Mouse (Mus musculus) forebrain, embryonic 13.5 days (tissue): ENCODE data around the gene Gpr108. TPM values are rescaled to one million over a fixed set of nuclear protein-coding genes. Genes with fewer than 3 reads are reported as not detected.

Source experiments
- ATAC-seq: fragments of 200-750 bp; cut with Nextera tagmentation; 2 replicates; pipeline ENCODE4 v1.8.0; 2017
- H3K27ac ChIP-seq: fragments of 300-500 bp; sonication (generic); 2 replicates; pipeline ENCODE4 v1.5.1; 2015; ENCODE audit warnings: inconsistent platforms, mild to moderate bottlenecking, moderate library complexity
- H3K27me3 ChIP-seq: fragments of 300-500 bp; sonication (generic); 2 replicates; pipeline ENCODE4 v1.6.1; 2015; ENCODE audit warnings: mild to moderate bottlenecking, inconsistent platforms
- H3K36me3 ChIP-seq: fragments of 300-500 bp; sonication (generic); 2 replicates; pipeline ENCODE4 v1.6.1; 2015; ENCODE audit warnings: mild to moderate bottlenecking, inconsistent platforms; ENCODE audit not compliant: poor library complexity, severe bottlenecking
- H3K4me1 ChIP-seq: fragments of 300-500 bp; sonication (generic); 2 replicates; pipeline ENCODE4 v1.6.1; 2015; ENCODE audit warnings: inconsistent platforms
- H3K4me2 ChIP-seq: fragments of 300-500 bp; sonication (generic); 2 replicates; pipeline ENCODE4 v1.6.1; 2015; ENCODE audit warnings: inconsistent platforms, mild to moderate bottlenecking, moderate library complexity
- H3K4me3 ChIP-seq: fragments of 300-500 bp; sonication (generic); 2 replicates; pipeline ENCODE4 v1.5.1; 2015; ENCODE audit warnings: mild to moderate bottlenecking, inconsistent platforms
- H3K9ac ChIP-seq: fragments of 300-500 bp; sonication (generic); 2 replicates; pipeline ENCODE4 v1.6.1; 2015; ENCODE audit warnings: mild to moderate bottlenecking, inconsistent platforms
- H3K9me3 ChIP-seq: fragments of 300-500 bp; sonication (generic); replicated peaks from 2 replicates; pipeline ENCODE4 v1.6.1; 2016; ENCODE audit warnings: inconsistent platforms
- WGBS: fragments of 180-500 bp; shearing (Covaris S2); methylation state at CpG from one replicate; pipeline ENCODE4 v1.1.7; 2015; 5-methylcytosine and 5-hydroxymethylcytosine counted together
- polyA plus RNA-seq: library from polyadenylated mRNA; unstranded; fragments of >200 nt; fragmentation: Nextera tagmentation; extraction: Ambion mirVana; gene quantifications from 2 replicates; pipeline ENCODE4 v1.2.1, GENCODE M21; 2015

Gene Gpr108
- polyA plus RNA-seq: 17.8 and 20.7 TPM in 2 replicates

DNA sequence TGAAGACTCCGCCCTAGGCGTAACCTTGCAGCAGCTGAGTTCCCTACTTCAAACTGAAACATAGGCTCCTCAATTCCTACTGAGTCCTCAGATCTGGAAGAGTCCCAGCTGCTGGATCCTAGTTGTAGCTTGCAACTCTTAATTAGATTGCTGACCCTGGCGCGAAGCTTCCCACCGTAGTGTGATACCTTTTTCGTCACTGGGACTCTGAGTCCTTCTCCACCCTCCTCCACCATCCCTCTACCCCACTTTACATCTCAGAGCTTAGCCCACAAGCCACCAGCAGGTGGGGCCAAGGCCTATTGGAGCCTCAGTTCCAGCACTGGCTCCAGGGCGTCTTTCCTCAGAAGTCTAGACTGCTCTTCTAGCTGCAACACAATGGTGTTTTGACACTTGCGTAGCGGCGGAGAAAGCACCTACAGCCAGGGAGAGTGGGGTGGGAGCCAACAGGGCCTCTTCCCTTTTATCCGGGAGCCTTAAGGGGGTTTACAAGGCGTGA lies at the start of gene Gpr108:
Gpr108 (minus strand) TSS at position 246 of the 499 bp plus-strand sequence.
- WGBS: under 1% methylated on average over 12 of the region's 12 CpGs
- Histone ChIP-seq H3K27ac (peak within 1 kb of the TSS; percentile 92), H3K4me3 (peak within 1 kb of the TSS; percentile 50), H3K4me1 (peaks cover 39% of the 10 kb centered on the region), H3K4me2 (peak within 1 kb of the TSS; percentile 84), H3K36me3 (peaks cover 15% of the 10 kb centered on the region), H3K9ac (peak within 1 kb of the TSS; percentile 73), H3K9me3 (no peaks in the 10 kb centered on the region), H3K27me3 (no peaks in the 10 kb centered on the region)
- ATAC-seq: peak; percentile 50

- Histone ChIP-seq H3K36me3 (no peaks in the 10 kb centered on the region), H3K4me2 (no peak overlapping the region), H3K4me3 (no peak overlapping the region), H3K27me3 (no peaks in the 10 kb centered on the region), H3K9me3 (no peaks in the 10 kb centered on the region), H3K27ac (no peak overlapping the region), H3K4me1 (no peaks in the 10 kb centered on the region), H3K9ac (no peak overlapping the region)
- 88% methylated on average over 12 of the region's 12 CpGs for WGBS
- no peak for ATAC-seq
Observed at GRCm38 (mm10) chr17:57297040-57297439, 48.8 kb upstream of the Gpr108 start.

DNA sequence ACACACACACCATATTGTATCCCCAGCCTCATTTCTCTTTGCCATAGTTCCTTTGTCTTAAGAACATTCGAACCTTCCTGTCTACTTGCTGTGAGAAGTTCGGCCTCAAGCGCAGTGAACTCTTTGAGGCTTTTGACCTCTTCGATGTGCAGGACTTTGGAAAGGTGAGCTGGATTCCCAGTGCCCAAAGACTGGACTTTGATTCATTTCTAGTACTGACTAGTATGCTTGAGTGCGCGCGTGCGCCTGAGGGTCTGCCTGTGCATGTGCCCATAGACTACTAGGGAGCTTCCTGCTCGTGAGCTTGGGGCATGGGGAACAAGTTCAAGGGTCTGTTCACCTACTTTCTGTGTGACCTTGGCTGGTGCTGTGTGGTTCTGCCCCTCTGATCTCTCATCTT lies 47.7 kb upstream of the Gpr108 start:
- WGBS: 93% methylated on average over 9 of the region's 9 CpGs
- no peak overlapping the region for H3K9ac ChIP-seq
- H3K27me3 ChIP-seq: no peaks in the 10 kb centered on the region
- H3K9me3 ChIP-seq: 0 out of 2 replicates have a peak, but pooled peaks cover 4% of the 10 kb centered on the region
- no peak overlapping the region for H3K4me3 ChIP-seq
- no peak overlapping the region for H3K4me2 ChIP-seq
- no peaks in the 10 kb centered on the region for H3K36me3 ChIP-seq
- no peak overlapping the region for H3K27ac ChIP-seq
- no peaks in the 10 kb centered on the region for H3K4me1 ChIP-seq
- ATAC-seq: no peak

- 92% methylated on average over 9 of the region's 9 CpGs for WGBS
- Histone ChIP-seq H3K27me3 (no peaks in the 10 kb centered on the region), H3K36me3 (no peaks in the 10 kb centered on the region), H3K4me2 (no peak overlapping the region), H3K27ac (no peak overlapping the region), H3K4me1 (no peaks in the 10 kb centered on the region), H3K4me3 (no peak overlapping the region), H3K9me3 (0 out of 2 replicates have a peak, but pooled peaks cover 4% of the 10 kb centered on the region), H3K9ac (no peak overlapping the region)
- ATAC-seq: no peak
Observed at GRCm38 (mm10) chr17:57292968-57293367, 44.7 kb upstream of the Gpr108 start.

GRCm38 (mm10) chr17:57292302-57292701 lies 44.1 kb upstream of the Gpr108 start:
- Histone ChIP-seq H3K27me3 (no peaks in the 10 kb centered on the region), H3K36me3 (no peaks in the 10 kb centered on the region), H3K9me3 (0 out of 2 replicates have a peak, but pooled peaks cover 4% of the 10 kb centered on the region), H3K9ac (no peak overlapping the region), H3K4me3 (no peak overlapping the region), H3K27ac (no peak overlapping the region), H3K4me2 (no peak overlapping the region), H3K4me1 (no peaks in the 10 kb centered on the region)
- 92% methylated on average over 2 of the region's 2 CpGs for WGBS
- no peak for ATAC-seq

DNA sequence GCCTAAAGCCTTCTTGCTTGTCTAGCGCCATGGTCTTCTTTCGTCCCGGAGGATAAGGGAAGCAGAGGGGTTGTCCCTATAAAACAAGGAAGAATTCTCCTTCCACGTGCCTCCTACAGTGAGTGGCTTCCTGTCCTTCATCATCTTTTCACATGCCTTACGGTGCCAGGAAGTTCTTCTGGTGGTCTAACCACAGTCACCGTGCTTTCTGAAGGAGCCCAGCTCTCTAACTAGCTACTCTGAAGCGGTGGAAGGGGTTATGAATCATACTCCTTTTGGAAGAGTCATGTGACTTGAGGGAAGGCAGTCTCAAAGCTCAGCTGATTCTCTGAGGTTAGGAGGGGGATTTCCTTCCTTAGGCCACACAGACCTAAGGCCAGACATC lies 42.4 kb upstream of the Gpr108 start:
- Histone ChIP-seq H3K9ac (no peak overlapping the region), H3K27ac (no peak overlapping the region), H3K36me3 (no peaks in the 10 kb centered on the region), H3K4me2 (no peak overlapping the region), H3K27me3 (no peaks in the 10 kb centered on the region), H3K4me3 (no peak overlapping the region), H3K9me3 (0 out of 2 replicates have a peak, but pooled peaks cover 4% of the 10 kb centered on the region), H3K4me1 (no peaks in the 10 kb centered on the region)
- no peak for ATAC-seq
- 90% methylated on average over 7 of the region's 7 CpGs for WGBS

GRCm38 (mm10) chr17:57290001-57290670 lies 41.9 kb upstream of the Gpr108 start:
- Histone ChIP-seq H3K4me1 (no peaks in the 10 kb centered on the region), H3K4me2 (no peak overlapping the region), H3K4me3 (no peak overlapping the region), H3K27ac (no peak overlapping the region), H3K9ac (no peak overlapping the region), H3K9me3 (0 out of 2 replicates have a peak, but pooled peaks cover 4% of the 10 kb centered on the region), H3K27me3 (no peaks in the 10 kb centered on the region), H3K36me3 (no peaks in the 10 kb centered on the region)
- 91% methylated on average over 9 of the region's 9 CpGs for WGBS
- no peak for ATAC-seq

GRCm38 (mm10) chr17:57289252-57289651 lies 41.0 kb upstream of the Gpr108 start:
- Histone ChIP-seq H3K9me3 (0 out of 2 replicates have a peak, but pooled peaks cover 4% of the 10 kb centered on the region), H3K4me3 (no peak overlapping the region), H3K27me3 (no peaks in the 10 kb centered on the region), H3K27ac (no peak overlapping the region), H3K4me2 (no peak overlapping the region), H3K9ac (no peak overlapping the region), H3K36me3 (no peaks in the 10 kb centered on the region), H3K4me1 (no peaks in the 10 kb centered on the region)
- 89% methylated on average over 5 of the region's 5 CpGs for WGBS
- no peak for ATAC-seq

DNA sequence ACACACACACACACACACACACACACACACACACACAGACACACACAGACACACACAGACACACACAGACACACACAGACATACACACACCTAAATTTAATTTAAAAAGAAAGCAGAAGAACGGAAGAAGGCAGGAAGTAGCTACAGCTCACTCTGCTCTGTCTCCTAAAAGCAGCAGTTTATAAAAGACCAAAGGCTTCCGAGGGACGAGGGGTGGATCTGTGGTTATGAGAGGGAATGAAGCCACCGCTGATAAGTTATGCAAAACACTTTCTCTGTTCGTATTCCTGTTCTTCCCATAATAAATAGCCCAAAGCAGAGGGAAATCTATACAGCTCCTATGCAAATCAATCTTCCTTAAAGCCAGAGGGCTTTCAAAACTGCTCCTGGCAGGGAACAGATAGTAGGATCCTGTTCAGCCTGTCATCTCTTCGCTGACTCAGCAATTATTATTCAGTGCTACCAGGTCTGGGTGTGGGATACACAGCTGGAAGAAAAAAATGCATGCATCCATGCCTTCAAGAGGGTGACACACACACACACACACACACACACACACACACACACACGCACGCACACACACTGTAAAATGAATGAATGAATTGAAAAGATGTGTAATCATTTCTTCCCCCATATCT lies 38.6 kb upstream of the Gpr108 start:
- 74% methylated on average over 8 of the region's 8 CpGs for WGBS
- H3K4me2 ChIP-seq: no peak overlapping the region
- H3K27ac ChIP-seq: no peak overlapping the region
- no peak overlapping the region for H3K4me3 ChIP-seq
- ATAC-seq: no peak
- H3K27me3 ChIP-seq: no peaks in the 10 kb centered on the region
- no peaks in the 10 kb centered on the region for H3K4me1 ChIP-seq
- H3K9ac ChIP-seq: no peak overlapping the region
- 0 out of 2 replicates have a peak, but pooled peaks cover 4% of the 10 kb centered on the region for H3K9me3 ChIP-seq
- H3K36me3 ChIP-seq: no peaks in the 10 kb centered on the region

GRCm38 (mm10) chr17:57285077-57285476 lies 36.8 kb upstream of the Gpr108 start:
- Histone ChIP-seq H3K9me3 (no peaks in the 10 kb centered on the region), H3K36me3 (no peaks in the 10 kb centered on the region), H3K27ac (no peak overlapping the region), H3K4me1 (no peaks in the 10 kb centered on the region), H3K4me3 (no peak overlapping the region), H3K4me2 (no peak overlapping the region), H3K9ac (no peak overlapping the region), H3K27me3 (no peaks in the 10 kb centered on the region)
- no peak for ATAC-seq
- 64% methylated on average over 2 of the region's 2 CpGs for WGBS

- Histone ChIP-seq H3K36me3 (no peaks in the 10 kb centered on the region), H3K9me3 (no peaks in the 10 kb centered on the region), H3K27me3 (0 out of 2 replicates have a peak, but pooled peaks cover 3% of the 10 kb centered on the region), H3K4me2 (no peak overlapping the region), H3K4me1 (no peaks in the 10 kb centered on the region), H3K4me3 (no peak overlapping the region), H3K9ac (no peak overlapping the region), H3K27ac (no peak overlapping the region)
- 80% methylated on average over 5 of the region's 5 CpGs for WGBS
- no peak for ATAC-seq
Observed at GRCm38 (mm10) chr17:57283906-57284305, 35.7 kb upstream of the Gpr108 start.

- Histone ChIP-seq H3K9ac (no peak overlapping the region), H3K9me3 (no peaks in the 10 kb centered on the region), H3K27me3 (peaks cover 15% of the 10 kb centered on the region), H3K36me3 (no peaks in the 10 kb centered on the region), H3K4me2 (no peak overlapping the region), H3K27ac (no peak overlapping the region), H3K4me1 (peaks cover 15% of the 10 kb centered on the region), H3K4me3 (no peak overlapping the region)
- WGBS: 68% methylated on average over 3 of the region's 3 CpGs
- no peak for ATAC-seq
Observed at GRCm38 (mm10) chr17:57280411-57280810, 32.2 kb upstream of the Gpr108 start.
